In genomic region chr6:117071311-117071710, GRCm38 (mm10) we compare ENCODE assay signal across 11 mouse cellular contexts.
DNase-seq lines count a peak whose midpoint lies in the region; ATAC-seq and TF ChIP-seq lines count a peak whose summit lies in the region.
"Had no signal": no experiment of that assay in that cellular context is flagged by ENCODE, and none has a peak within 500 bp of the region (broad histone marks: within the 10 kb centered on the region; RNA-seq: fewer than 3 reads in every experiment).

No protein-coding gene starts in this region.

- H3K4me1 ChIP-seq in forebrain, postnatal 0 days (ENCODE audit: insufficient read depth) = no peaks in the 10 kb centered on the region
- H3K4me1 ChIP-seq in forebrain, embryonic 16.5 days (replicated peaks; ENCODE audit: control insufficient read depth, insufficient read depth, low read length) = no peaks in the 10 kb centered on the region
- H3K4me1 ChIP-seq: hindbrain, embryonic 13.5 days; midbrain, embryonic 12.5 days had no signal

- H3K4me3 ChIP-seq in forebrain, postnatal 0 days (ENCODE audit: low read depth, low read length) = no peak overlapping the region
- no peak overlapping the region for H3K4me3 ChIP-seq in forebrain, embryonic 16.5 days (replicated peaks; ENCODE audit: low read length)
- H3K4me3 ChIP-seq: hindbrain, embryonic 13.5 days; midbrain, embryonic 12.5 days had no signal

- H3K36me3 ChIP-seq in forebrain, postnatal 0 days (ENCODE audit: insufficient read depth) = no peaks in the 10 kb centered on the region
- no peaks in the 10 kb centered on the region for H3K36me3 ChIP-seq in forebrain, embryonic 16.5 days (ENCODE audit: control insufficient read depth, insufficient read depth)
- H3K36me3 ChIP-seq: hindbrain, embryonic 13.5 days; midbrain, embryonic 12.5 days had no signal

- H3K9ac ChIP-seq in forebrain, postnatal 0 days = no peak overlapping the region
- no peak overlapping the region for H3K9ac ChIP-seq in forebrain, embryonic 16.5 days (replicated peaks; ENCODE audit: low read depth, low read length)
- H3K9ac ChIP-seq: hindbrain, embryonic 13.5 days; midbrain, embryonic 12.5 days had no signal

- no peaks in the 10 kb centered on the region for H3K9me3 ChIP-seq in forebrain, postnatal 0 days (ENCODE audit: low read length)
- no peaks in the 10 kb centered on the region for H3K9me3 ChIP-seq in forebrain, embryonic 16.5 days (ENCODE audit: control insufficient read depth, low read length)
- H3K9me3 ChIP-seq: hindbrain, embryonic 13.5 days; midbrain, embryonic 12.5 days had no signal

- intact Hi-C loops in left cerebral cortex, postnatal 36 days (cut with DNase I) = no loop called here

- no peak overlapping the region for H3K4me2 ChIP-seq in forebrain, postnatal 0 days (ENCODE audit: low read depth)
- no peak overlapping the region for H3K4me2 ChIP-seq in forebrain, embryonic 16.5 days (ENCODE audit: low read length)
- H3K4me2 ChIP-seq: hindbrain, embryonic 13.5 days; midbrain, embryonic 12.5 days had no signal

- WGBS in forebrain, postnatal 0 days = 67% methylated on average over 6 of the region's 6 CpGs
- 55% methylated on average over 6 of the region's 6 CpGs for WGBS in forebrain, embryonic 16.5 days

- H3K27ac ChIP-seq in forebrain, postnatal 0 days (ENCODE audit: low read depth, low read length) = no peak overlapping the region
- no peak overlapping the region for H3K27ac ChIP-seq in forebrain, embryonic 16.5 days (ENCODE audit: low read length)
- H3K27ac ChIP-seq: hindbrain, embryonic 13.5 days; midbrain, embryonic 12.5 days had no signal

- TF ChIP-seq CTCF in forebrain, postnatal 0 days (IDR thresholded peaks at IDR 0.05; ENCODE audit: low read depth) = no peak

- no peaks in the 10 kb centered on the region for H3K27me3 ChIP-seq in forebrain, postnatal 0 days (ENCODE audit: insufficient read depth, low read length)
- no peaks in the 10 kb centered on the region for H3K27me3 ChIP-seq in forebrain, embryonic 16.5 days (replicated peaks; ENCODE audit: control insufficient read depth, insufficient read depth, low read length)
- H3K27me3 ChIP-seq: hindbrain, embryonic 13.5 days; midbrain, embryonic 12.5 days had no signal

- DNase-seq in forebrain, postnatal 0 days = peak; percentile 59
- DNase-seq in brain, adult 2 months (ENCODE audit: low read depth, low spot score) = peak; percentile 84
- DNase-seq in layer of hippocampus, adult 11-12 months (ENCODE audit: low spot score) = peak; percentile 76
- peak; percentile 46 to 60 for DNase-seq in left cerebral cortex, postnatal 36 days (ENCODE audit: low spot score in 2 of 2)
- DNase-seq in yolk sac, embryonic 10.5 days (ENCODE audit: low spot score) = no peak
- no peak for DNase-seq in c-Kit-positive CD71-positive TER-119-positive erythroid progenitor cells, embryonic 14.5 days (ENCODE audit: low spot score)
- no peak for DNase-seq in thymus, postnatal 0 days (ENCODE audit: low spot score)
- DNase-seq: cerebellum, adult 9-10 months had no signal

- peak; percentile 42; the same call in 1 of the 2 replicates for ATAC-seq in forebrain, postnatal 0 days
- ATAC-seq in forebrain, embryonic 16.5 days = no peak

Comparison
In these comparisons a context has a peak if more than half of its experiments do, and no peak if none do; other contexts are left out.
1. DNase-seq: peak in forebrain, postnatal 0 days (single experiment), brain, adult 2 months (single experiment), layer of hippocampus, adult 11-12 months (single experiment) and left cerebral cortex, postnatal 36 days (2 of 2); none in yolk sac, embryonic 10.5 days (single experiment), c-Kit-positive CD71-positive TER-119-positive erythroid progenitor cells, embryonic 14.5 days (single experiment) and thymus, postnatal 0 days (single experiment).